Mouse (Mus musculus): ENCODE data around the gene Tmc8.

DNA sequence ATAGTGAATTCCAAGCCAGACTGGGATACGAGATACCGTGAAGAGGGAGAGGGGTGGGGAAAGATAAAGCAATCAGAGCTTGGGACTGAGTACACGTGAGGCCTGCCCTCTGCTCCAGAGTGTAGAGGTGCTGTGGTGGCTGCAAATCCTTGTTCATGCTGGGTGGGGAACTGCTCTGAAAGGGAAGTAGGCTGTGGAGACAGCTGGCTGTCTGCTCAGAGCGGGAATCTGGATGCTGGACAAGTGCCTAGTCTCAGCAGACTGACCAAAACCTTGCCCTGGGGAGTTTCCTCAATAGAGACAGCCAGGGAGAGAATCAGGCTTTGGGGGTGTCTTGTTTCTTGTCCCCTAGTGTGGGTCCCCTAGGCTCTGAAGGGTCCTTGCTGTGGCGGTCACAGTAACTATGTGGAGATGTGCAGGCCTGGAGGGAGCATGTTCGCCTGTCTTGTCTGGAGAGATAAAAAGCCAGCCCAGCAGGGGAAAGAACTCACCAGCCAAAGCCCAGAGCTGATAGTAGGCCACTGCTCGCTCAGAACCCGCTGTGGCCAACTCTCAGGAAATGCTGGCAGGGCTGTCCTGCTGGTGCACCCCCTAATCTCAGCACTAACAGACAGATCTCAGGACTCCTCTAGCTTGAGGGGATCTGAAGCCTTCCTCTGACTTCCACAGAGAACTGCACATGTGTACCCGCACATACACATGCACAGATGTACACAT is 47.2 kb downstream of the Tmc8 start:
- no peak for TF ChIP-seq CTCF (conservative IDR thresholded peaks at IDR 0.05; ENCODE audit: insufficient read depth, insufficient read length, low read depth, low read length)
- TF ChIP-seq POLR2A (IDR thresholded peaks at IDR 0.05; ENCODE audit: low read depth, low read length): no peak

Measured in kidney, adult 2 months (tissue).